Mouse (Mus musculus) hindbrain, embryonic 16.5 days (tissue): Measurements from ENCODE around the gene Brms1. TPM values are rescaled to one million over a fixed set of nuclear protein-coding genes. Genes with fewer than 3 reads are reported as not detected.

Source experiments
- ATAC-seq: fragments of 200-750 bp; cut with Nextera tagmentation; 2 replicates; pipeline ENCODE4 v1.8.0; 2017; ENCODE audit warnings: moderate TSS enrichment, moderate library complexity
- H3K27ac ChIP-seq: fragments of 300-500 bp; sonication (generic); 2 replicates; pipeline ENCODE4 v1.5.1; 2014; ENCODE audit warnings: low read depth, mild to moderate bottlenecking, control low read depth, low read length, moderate library complexity
- H3K27me3 ChIP-seq: fragments of 300-500 bp; sonication (generic); replicated peaks from 2 replicates; pipeline ENCODE4 v1.6.1; 2014; ENCODE audit warnings: low read length; ENCODE audit not compliant: control insufficient read depth, insufficient read depth
- H3K36me3 ChIP-seq: fragments of 300-500 bp; sonication (generic); 2 replicates; pipeline ENCODE4 v1.6.1; 2014; ENCODE audit warnings: mild to moderate bottlenecking, low read length, moderate library complexity, mixed read lengths; ENCODE audit not compliant: control insufficient read depth, insufficient read depth
- H3K4me1 ChIP-seq: fragments of 300-500 bp; sonication (generic); 2 replicates; pipeline ENCODE4 v1.6.1; 2014; ENCODE audit warnings: low read depth, low read length; ENCODE audit not compliant: control insufficient read depth, insufficient read depth
- H3K4me2 ChIP-seq: fragments of 300-500 bp; sonication (generic); 2 replicates; pipeline ENCODE4 v1.6.1; 2014; ENCODE audit warnings: mild to moderate bottlenecking, low read length, control low read depth, moderate library complexity
- H3K4me3 ChIP-seq: fragments of 300-500 bp; sonication (generic); 2 replicates; pipeline ENCODE4 v1.5.1; 2014; ENCODE audit warnings: mild to moderate bottlenecking, low read length, control low read depth, moderate library complexity
- H3K9ac ChIP-seq: fragments of 300-500 bp; sonication (generic); 2 replicates; pipeline ENCODE4 v1.6.1; 2014; ENCODE audit warnings: low read depth, mild to moderate bottlenecking, control low read depth, low read length, moderate library complexity
- H3K9me3 ChIP-seq: fragments of 300-500 bp; sonication (generic); 2 replicates; pipeline ENCODE4 v1.6.1; 2014; ENCODE audit warnings: mild to moderate bottlenecking, low read length, moderate library complexity; ENCODE audit not compliant: control insufficient read depth
- WGBS: fragments of 180-500 bp; shearing (Covaris S2); extraction: QIAGEN DNeasy Blood & Tissue Kit; methylation state at CpG from one replicate; pipeline ENCODE4 v1.1.7; 2014; 5-methylcytosine and 5-hydroxymethylcytosine counted together
- polyA plus RNA-seq: library from polyadenylated mRNA; unstranded; fragments of >200 nt; fragmentation: Nextera tagmentation; extraction: Ambion mirVana; gene quantifications from 2 replicates; pipeline ENCODE4 v1.2.1, GENCODE M21; 2015

Gene Brms1
- polyA plus RNA-seq, 1 experiment from 2014 or later = 25.6 TPM

GRCm38 (mm10) chr19:5092083-5092482 lies 50.9 kb downstream of the Brms1 start:
- H3K9ac ChIP-seq = no peak overlapping the region
- H3K9me3 ChIP-seq = no peaks in the 10 kb centered on the region
- H3K27me3 ChIP-seq = no peaks in the 10 kb centered on the region
- no peak overlapping the region for H3K4me2 ChIP-seq
- H3K36me3 ChIP-seq = peaks cover 27% of the 10 kb centered on the region
- no peak overlapping the region for H3K4me3 ChIP-seq
- peaks cover 50% of the 10 kb centered on the region for H3K4me1 ChIP-seq
- H3K27ac ChIP-seq = no peak overlapping the region
- 87% methylated on average over 10 of the region's 10 CpGs for WGBS
- no peak for ATAC-seq

GRCm38 (mm10) chr19:5093481-5094242 lies 52.5 kb downstream of the Brms1 start:
- peak overlapping the region; percentile 1; the same call in 1 of the 2 replicates for H3K9ac ChIP-seq
- H3K4me3 ChIP-seq = no peak overlapping the region
- H3K4me2 ChIP-seq = peak overlapping the region; percentile 78
- no peaks in the 10 kb centered on the region for H3K27me3 ChIP-seq
- no peaks in the 10 kb centered on the region for H3K9me3 ChIP-seq
- no peak for ATAC-seq
- peaks cover 27% of the 10 kb centered on the region for H3K36me3 ChIP-seq
- peaks cover 46% of the 10 kb centered on the region for H3K4me1 ChIP-seq
- H3K27ac ChIP-seq = peak overlapping the region; percentile 80; the same call in 1 of the 2 replicates
- 66% methylated on average over 12 of the region's 12 CpGs for WGBS

GRCm38 (mm10) chr19:5094243-5094632 lies 53.1 kb downstream of the Brms1 start:
- ATAC-seq = peak; percentile 65
- Histone ChIP-seq H3K9ac (peak overlapping the region; percentile 59), H3K4me2 (peak overlapping the region; percentile 78), H3K4me3 (peak overlapping the region; percentile 33), H3K27me3 (no peaks in the 10 kb centered on the region), H3K27ac (peak overlapping the region; percentile 80), H3K4me1 (peaks cover 48% of the 10 kb centered on the region), H3K9me3 (no peaks in the 10 kb centered on the region), H3K36me3 (peaks cover 27% of the 10 kb centered on the region)
- WGBS = under 1% methylated on average over 21 of the region's 21 CpGs

GRCm38 (mm10) chr19:5094746-5095417 lies 53.7 kb downstream of the Brms1 start:
- Histone ChIP-seq H3K27ac (peak overlapping the region; percentile 80), H3K4me2 (peak overlapping the region; percentile 78), H3K4me1 (peaks cover 49% of the 10 kb centered on the region), H3K4me3 (peak overlapping the region; percentile 33), H3K9me3 (no peaks in the 10 kb centered on the region), H3K9ac (peak overlapping the region; percentile 59), H3K27me3 (no peaks in the 10 kb centered on the region), H3K36me3 (peaks cover 24% of the 10 kb centered on the region)
- no peak for ATAC-seq
- WGBS = 21% methylated on average over 11 of the region's 11 CpGs

- Histone ChIP-seq H3K36me3 (peaks cover 26% of the 10 kb centered on the region), H3K9me3 (no peaks in the 10 kb centered on the region), H3K4me3 (peak overlapping the region; percentile 73), H3K4me1 (peaks cover 49% of the 10 kb centered on the region), H3K9ac (peak overlapping the region; percentile 92; the same call in 1 of the 2 replicates), H3K4me2 (peak overlapping the region; percentile 78), H3K27ac (peak overlapping the region; percentile 9; the same call in 1 of the 2 replicates), H3K27me3 (no peaks in the 10 kb centered on the region)
- WGBS = 7% methylated on average over 8 of the region's 9 CpGs
- no peak for ATAC-seq
Observed at GRCm38 (mm10) chr19:5095887-5096474, 54.8 kb downstream of the Brms1 start.

GRCm38 (mm10) chr19:5097521-5098362 lies 56.6 kb downstream of the Brms1 start:
- 4% methylated on average over 30 of the region's 31 CpGs for WGBS

GRCm38 (mm10) chr19:5098363-5099143 lies 57.4 kb downstream of the Brms1 start, which contains the start of gene Cnih2:
TSS of gene Cnih2 (minus strand) at chr19:5098521.
- Histone ChIP-seq H3K4me2 (peak within 1 kb of the TSS; percentile 78), H3K36me3 (peaks cover 16% of the 10 kb centered on the region), H3K9me3 (no peaks in the 10 kb centered on the region), H3K4me3 (peak within 1 kb of the TSS; percentile 73), H3K27me3 (no peaks in the 10 kb centered on the region), H3K9ac (peak within 1 kb of the TSS; percentile 92), H3K27ac (peak within 1 kb of the TSS; percentile 92), H3K4me1 (peaks cover 47% of the 10 kb centered on the region)
- ATAC-seq = peak; percentile 70
- WGBS = 2% methylated on average over 17 of the region's 48 CpGs

More at GRCm38 (mm10) chr19:5097521-5098362, 56.6 kb downstream of the Brms1 start:
- Histone ChIP-seq H3K9ac (peak overlapping the region; percentile 92), H3K9me3 (no peaks in the 10 kb centered on the region), H3K4me3 (peak overlapping the region; percentile 73), H3K36me3 (peaks cover 17% of the 10 kb centered on the region), H3K27ac (peak overlapping the region; percentile 92), H3K27me3 (no peaks in the 10 kb centered on the region), H3K4me2 (peak overlapping the region; percentile 78), H3K4me1 (peaks cover 49% of the 10 kb centered on the region)
- ATAC-seq = peak; percentile 22
